Mouse (Mus musculus): ENCODE measurements around the gene Tmub2. TPM values are rescaled to one million over a fixed set of nuclear protein-coding genes. Genes with fewer than 3 reads are reported as not detected.
A peak's percentile ranks its signal among the peaks of the same experiment; 100 is the strongest.

Gene Tmub2
- polyA plus RNA-seq, 1 experiment from 2014 or later = 58.3 TPM

GRCm38 (mm10) chr11:102309821-102310617, 25.3 kb downstream of the Tmub2 start:
- H3K9me3 ChIP-seq (replicated peaks) = no peaks in the 10 kb centered on the region
- peaks cover 83% of the 10 kb centered on the region for H3K36me3 ChIP-seq
- H3K4me2 ChIP-seq (replicated peaks) = peak overlapping the region; percentile 76
- peaks cover 31% of the 10 kb centered on the region for H3K4me1 ChIP-seq
- 84% methylated on average over 22 of the region's 22 CpGs for WGBS
- peak overlapping the region; percentile 10; the same call in 1 of the 2 replicates for H3K9ac ChIP-seq
- H3K4me3 ChIP-seq (replicated peaks) = peak overlapping the region; percentile 41; the same call in 1 of the 2 replicates
- ATAC-seq (ENCODE audit: insufficient number of reproducible peaks, low FRiP score, low TSS enrichment, low read depth) = no peak
- peak overlapping the region; percentile 77 for H3K27ac ChIP-seq (replicated peaks)
- H3K27me3 ChIP-seq = no peaks in the 10 kb centered on the region

GRCm38 (mm10) chr11:102310768-102311695, 26.3 kb downstream of the Tmub2 start:
- no peak for ATAC-seq (ENCODE audit: insufficient number of reproducible peaks, low FRiP score, low TSS enrichment, low read depth)
- no peak overlapping the region for H3K4me3 ChIP-seq (replicated peaks)
- no peaks in the 10 kb centered on the region for H3K9me3 ChIP-seq (replicated peaks)
- WGBS = 45% methylated on average over 38 of the region's 38 CpGs
- no peak overlapping the region for H3K27ac ChIP-seq (replicated peaks)
- H3K4me2 ChIP-seq (replicated peaks) = no peak overlapping the region
- H3K4me1 ChIP-seq = peaks cover 41% of the 10 kb centered on the region
- 0 out of 2 replicates have a peak overlapping the region, but pooled peaks have one; percentile 5 for H3K9ac ChIP-seq
- no peaks in the 10 kb centered on the region for H3K27me3 ChIP-seq
- H3K36me3 ChIP-seq = peaks cover 80% of the 10 kb centered on the region

GRCm38 (mm10) chr11:102311966-102312365, 27.2 kb downstream of the Tmub2 start:
- Histone ChIP-seq H3K36me3 (peaks cover 70% of the 10 kb centered on the region), H3K4me1 (peaks cover 46% of the 10 kb centered on the region), H3K4me3 (replicated peaks) (no peak overlapping the region), H3K9me3 (replicated peaks) (no peaks in the 10 kb centered on the region), H3K4me2 (replicated peaks) (no peak overlapping the region), H3K27me3 (no peaks in the 10 kb centered on the region), H3K9ac (no peak overlapping the region), H3K27ac (replicated peaks) (no peak overlapping the region)
- 82% methylated on average over 4 of the region's 4 CpGs for WGBS
- ATAC-seq (ENCODE audit: insufficient number of reproducible peaks, low FRiP score, low TSS enrichment, low read depth) = no peak

GRCm38 (mm10) chr11:102312586-102312985, 27.9 kb downstream of the Tmub2 start:
- WGBS = 73% methylated on average over 6 of the region's 6 CpGs
- Histone ChIP-seq H3K36me3 (peaks cover 64% of the 10 kb centered on the region), H3K4me2 (replicated peaks) (no peak overlapping the region), H3K27me3 (no peaks in the 10 kb centered on the region), H3K9ac (no peak overlapping the region), H3K4me3 (replicated peaks) (no peak overlapping the region), H3K4me1 (peaks cover 46% of the 10 kb centered on the region), H3K27ac (replicated peaks) (no peak overlapping the region), H3K9me3 (replicated peaks) (no peaks in the 10 kb centered on the region)
- no peak for ATAC-seq (ENCODE audit: insufficient number of reproducible peaks, low FRiP score, low TSS enrichment, low read depth)

GRCm38 (mm10) chr11:102314321-102314720, 29.6 kb downstream of the Tmub2 start:
- no peak overlapping the region for H3K4me2 ChIP-seq (replicated peaks)
- peaks cover 37% of the 10 kb centered on the region for H3K4me1 ChIP-seq
- no peak overlapping the region for H3K27ac ChIP-seq (replicated peaks)
- H3K36me3 ChIP-seq = peaks cover 52% of the 10 kb centered on the region
- WGBS = 84% methylated on average over 12 of the region's 12 CpGs
- H3K27me3 ChIP-seq = no peaks in the 10 kb centered on the region
- no peak overlapping the region for H3K9ac ChIP-seq
- ATAC-seq (ENCODE audit: insufficient number of reproducible peaks, low FRiP score, low TSS enrichment, low read depth) = no peak
- H3K9me3 ChIP-seq (replicated peaks) = no peaks in the 10 kb centered on the region
- no peak overlapping the region for H3K4me3 ChIP-seq (replicated peaks)

GRCm38 (mm10) chr11:102315690-102316571, 31.2 kb downstream of the Tmub2 start:
- 11% methylated on average over 14 of the region's 14 CpGs for WGBS
- Histone ChIP-seq H3K36me3 (peaks cover 36% of the 10 kb centered on the region), H3K9me3 (replicated peaks) (no peaks in the 10 kb centered on the region), H3K27me3 (no peaks in the 10 kb centered on the region), H3K4me2 (replicated peaks) (peak overlapping the region; percentile 87), H3K9ac (peak overlapping the region; percentile 97), H3K4me1 (peaks cover 27% of the 10 kb centered on the region), H3K27ac (replicated peaks) (peak overlapping the region; percentile 99), H3K4me3 (replicated peaks) (peak overlapping the region; percentile 86)
- no peak for ATAC-seq (ENCODE audit: insufficient number of reproducible peaks, low FRiP score, low TSS enrichment, low read depth)

GRCm38 (mm10) chr11:102316572-102317297, 32.0 kb downstream of the Tmub2 start:
- WGBS = under 1% methylated on average over 74 of the region's 80 CpGs
- Histone ChIP-seq H3K4me2 (replicated peaks) (peak overlapping the region; percentile 87), H3K9me3 (replicated peaks) (no peaks in the 10 kb centered on the region), H3K4me1 (peaks cover 25% of the 10 kb centered on the region), H3K9ac (peak overlapping the region; percentile 97), H3K4me3 (replicated peaks) (peak overlapping the region; percentile 86), H3K27ac (replicated peaks) (peak overlapping the region; percentile 99), H3K36me3 (peaks cover 36% of the 10 kb centered on the region), H3K27me3 (no peaks in the 10 kb centered on the region)
- peak; percentile 32 for ATAC-seq (ENCODE audit: insufficient number of reproducible peaks, low FRiP score, low TSS enrichment, low read depth)

- no peaks in the 10 kb centered on the region for H3K27me3 ChIP-seq
- peak overlapping the region; percentile 97 for H3K9ac ChIP-seq
- under 1% methylated on average over 74 of the region's 87 CpGs for WGBS
- H3K4me1 ChIP-seq = peaks cover 25% of the 10 kb centered on the region
- peak overlapping the region; percentile 87 for H3K4me2 ChIP-seq (replicated peaks)
- no peaks in the 10 kb centered on the region for H3K9me3 ChIP-seq (replicated peaks)
- peak overlapping the region; percentile 99 for H3K27ac ChIP-seq (replicated peaks)
- H3K36me3 ChIP-seq = peaks cover 30% of the 10 kb centered on the region
- H3K4me3 ChIP-seq (replicated peaks) = peak overlapping the region; percentile 86
- ATAC-seq (ENCODE audit: insufficient number of reproducible peaks, low FRiP score, low TSS enrichment, low read depth) = peak; percentile 6
Measured at GRCm38 (mm10) chr11:102317298-102317900, 32.7 kb downstream of the Tmub2 start.

GRCm38 (mm10) chr11:102317901-102318575, 33.3 kb downstream of the Tmub2 start:
- WGBS = under 1% methylated on average over 49 of the region's 77 CpGs
- Histone ChIP-seq H3K27me3 (no peaks in the 10 kb centered on the region), H3K36me3 (peaks cover 24% of the 10 kb centered on the region), H3K4me2 (replicated peaks) (peak overlapping the region; percentile 87), H3K4me1 (peaks cover 25% of the 10 kb centered on the region), H3K4me3 (replicated peaks) (peak overlapping the region; percentile 86), H3K9me3 (replicated peaks) (no peaks in the 10 kb centered on the region), H3K27ac (replicated peaks) (peak overlapping the region; percentile 99), H3K9ac (peak overlapping the region; percentile 97)
- peak; percentile 77 for ATAC-seq (ENCODE audit: insufficient number of reproducible peaks, low FRiP score, low TSS enrichment, low read depth)

Data from embryonic facial prominence, embryonic 15.5 days (tissue).